Mouse (Mus musculus) midbrain, embryonic 10.5 days (tissue): ENCODE measurements at regions not wholly inside any gene's neighbourhood (a gene's known extent, or its start where the extent isn't known, plus 50 kb on each side); places are given as distances from the start of the nearest gene placed in this dataset.

ENCODE experiments used
- DNase-seq: peaks from one replicate; pipeline ENCODE4 v3.0.0-alpha.2; 2017; ENCODE audit warnings: low spot score
- H3K27ac ChIP-seq: fragments of 300-500 bp; sonication (generic); replicated peaks from 2 replicates; pipeline ENCODE4 v1.5.1; 2016; ENCODE audit warnings: mild to moderate bottlenecking
- H3K27me3 ChIP-seq: fragments of 300-500 bp; sonication (generic); 2 replicates; pipeline ENCODE4 v1.6.1; 2016; ENCODE audit warnings: low read depth, mild to moderate bottlenecking; ENCODE audit not compliant: poor library complexity, severe bottlenecking
- H3K36me3 ChIP-seq: fragments of 300-500 bp; sonication (generic); 2 replicates; pipeline ENCODE4 v1.6.1; 2016; ENCODE audit warnings: mild to moderate bottlenecking, moderate library complexity
- H3K4me1 ChIP-seq: fragments of 300-500 bp; sonication (generic); 2 replicates; pipeline ENCODE4 v1.6.1; 2016
- H3K4me3 ChIP-seq: fragments of 300-500 bp; sonication (generic); 2 replicates; pipeline ENCODE4 v1.5.1; 2016; ENCODE audit warnings: mild to moderate bottlenecking, moderate library complexity
- H3K9me3 ChIP-seq: fragments of 300-500 bp; sonication (generic); replicated peaks from 2 replicates; pipeline ENCODE4 v1.6.1; 2016; ENCODE audit warnings: mild to moderate bottlenecking
- WGBS: fragments of 180-500 bp; shearing (Covaris S2); methylation state at CpG from one replicate; pipeline ENCODE4 v1.1.7; 2016; 5-methylcytosine and 5-hydroxymethylcytosine counted together

DNA sequence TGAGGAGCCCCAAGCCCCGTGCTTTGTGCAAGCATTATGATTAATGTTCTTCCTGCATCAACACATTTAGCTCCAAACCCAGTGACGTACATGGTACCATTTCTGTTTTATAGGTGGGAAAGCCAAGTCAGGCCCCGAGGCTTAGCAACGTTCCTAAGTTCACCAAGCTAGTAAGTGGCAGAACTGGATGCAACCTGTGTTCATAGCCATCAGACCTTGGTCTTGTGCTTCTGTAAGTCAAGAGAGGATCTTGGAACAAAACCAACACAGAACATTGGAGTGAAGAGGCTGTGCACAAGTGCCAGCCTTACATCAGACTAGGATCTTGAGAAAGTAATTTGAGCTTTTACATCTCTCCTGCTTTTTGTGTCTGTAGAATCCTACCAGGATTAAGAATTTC is 71.3 kb downstream of the Cdc7 start:
- Histone ChIP-seq H3K27ac (no peak overlapping the region), H3K36me3 (no peaks in the 10 kb centered on the region), H3K4me3 (no peak overlapping the region), H3K9me3 (no peaks in the 10 kb centered on the region; the same call in 1 of the 2 replicates), H3K4me1 (no peaks in the 10 kb centered on the region), H3K27me3 (no peaks in the 10 kb centered on the region)
- DNase-seq = no peak
- 90% methylated on average over 4 of the region's 4 CpGs for WGBS

DNA sequence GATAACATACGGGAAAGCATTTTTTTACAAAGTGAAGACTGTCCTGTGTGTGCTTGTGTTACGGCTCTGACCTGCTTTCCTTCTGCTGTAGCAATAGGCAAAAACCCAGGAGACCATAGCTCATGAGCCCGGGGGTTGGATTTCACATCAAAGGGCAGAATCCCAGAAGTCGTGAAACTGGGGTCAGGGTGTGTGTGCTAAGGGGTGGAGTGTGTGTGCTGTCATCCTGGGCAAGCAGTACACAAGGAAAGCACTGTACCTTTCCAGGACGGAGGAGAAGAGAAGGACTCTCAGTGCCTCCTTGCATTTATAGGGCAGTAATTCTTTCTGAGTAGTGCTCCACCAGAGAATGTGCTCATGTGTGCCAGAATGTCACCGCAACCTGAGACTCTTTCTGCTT is 71.7 kb downstream of the Cdc7 start:
- Histone ChIP-seq H3K27me3 (no peaks in the 10 kb centered on the region), H3K4me3 (no peak overlapping the region), H3K9me3 (no peaks in the 10 kb centered on the region; the same call in 1 of the 2 replicates), H3K27ac (no peak overlapping the region), H3K36me3 (no peaks in the 10 kb centered on the region), H3K4me1 (no peaks in the 10 kb centered on the region)
- 71% methylated on average over 6 of the region's 6 CpGs for WGBS
- DNase-seq = no peak

DNA sequence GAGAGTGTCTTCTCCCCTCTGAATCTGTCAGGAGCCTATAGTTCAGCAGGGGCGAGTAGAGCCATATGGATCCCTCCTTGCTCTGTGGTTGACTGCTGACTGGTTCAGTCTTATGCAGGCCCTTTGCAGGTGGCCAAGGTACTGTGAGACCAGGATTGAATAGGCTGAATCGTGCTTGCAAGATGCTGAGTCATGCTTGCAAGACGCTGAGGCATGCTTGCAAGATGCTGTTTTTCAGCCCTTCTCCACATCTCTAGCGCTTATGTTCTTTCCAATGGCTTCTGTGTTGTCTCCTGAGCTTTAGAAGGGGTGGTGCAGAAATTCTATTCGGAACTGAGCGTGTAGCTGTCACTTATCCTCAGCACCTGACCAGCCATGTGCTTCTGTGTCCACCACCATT is 72.4 kb downstream of the Cdc7 start:
- DNase-seq = no peak
- no peak overlapping the region for H3K27ac ChIP-seq
- no peaks in the 10 kb centered on the region for H3K4me1 ChIP-seq
- WGBS = 81% methylated on average over 6 of the region's 6 CpGs
- no peaks in the 10 kb centered on the region for H3K27me3 ChIP-seq
- H3K36me3 ChIP-seq = no peaks in the 10 kb centered on the region
- no peaks in the 10 kb centered on the region; the same call in 1 of the 2 replicates for H3K9me3 ChIP-seq
- no peak overlapping the region for H3K4me3 ChIP-seq

DNA sequence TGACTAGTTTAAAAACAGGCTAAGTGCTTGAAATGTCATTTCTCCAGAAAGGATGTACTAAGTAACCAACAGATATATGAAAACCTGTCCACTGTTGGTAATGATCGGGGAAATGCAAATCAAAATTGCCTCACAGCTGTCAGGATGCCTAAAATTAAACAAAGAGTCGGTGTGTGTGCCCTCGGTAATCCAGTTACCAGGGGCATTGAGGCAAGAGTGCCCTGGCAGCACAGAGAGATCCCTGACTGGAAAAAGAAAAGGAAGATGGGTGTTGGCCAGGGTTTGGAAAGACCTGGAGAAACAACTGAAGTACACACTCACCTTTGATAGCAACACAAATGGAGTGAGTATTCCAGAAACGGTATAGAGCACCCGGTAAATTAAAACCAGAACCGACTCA is 73.0 kb downstream of the Cdc7 start:
- Histone ChIP-seq H3K36me3 (no peaks in the 10 kb centered on the region), H3K4me1 (no peaks in the 10 kb centered on the region), H3K27ac (no peak overlapping the region), H3K9me3 (no peaks in the 10 kb centered on the region; the same call in 1 of the 2 replicates), H3K27me3 (no peaks in the 10 kb centered on the region), H3K4me3 (no peak overlapping the region)
- DNase-seq = no peak
- 93% methylated on average over 6 of the region's 6 CpGs for WGBS

DNA sequence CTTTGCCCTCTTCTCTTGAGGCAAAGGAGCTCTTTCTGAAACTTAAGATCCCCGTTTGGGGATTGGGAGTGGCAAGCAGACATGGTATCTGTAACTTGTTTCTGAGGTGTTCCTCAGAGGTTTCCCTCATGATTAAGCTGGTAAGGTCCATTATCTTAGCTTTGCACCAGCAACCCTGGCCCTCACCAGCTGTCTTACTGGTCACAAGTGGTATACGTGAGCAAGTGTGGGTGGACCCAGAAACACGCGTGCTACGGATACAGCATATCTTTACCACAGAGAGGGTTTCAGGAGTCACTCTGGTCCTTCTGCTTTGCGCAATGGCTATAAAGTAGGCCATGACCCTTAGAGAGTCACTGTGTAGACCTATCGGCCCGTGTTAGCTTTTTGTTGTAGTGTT is 75.2 kb downstream of the Cdc7 start:
- no peaks in the 10 kb centered on the region for H3K36me3 ChIP-seq
- 96% methylated on average over 8 of the region's 8 CpGs for WGBS
- H3K4me3 ChIP-seq = no peak overlapping the region
- H3K9me3 ChIP-seq = no peaks in the 10 kb centered on the region; the same call in 1 of the 2 replicates
- H3K4me1 ChIP-seq = no peaks in the 10 kb centered on the region
- no peak for DNase-seq
- H3K27ac ChIP-seq = no peak overlapping the region
- H3K27me3 ChIP-seq = no peaks in the 10 kb centered on the region

DNA sequence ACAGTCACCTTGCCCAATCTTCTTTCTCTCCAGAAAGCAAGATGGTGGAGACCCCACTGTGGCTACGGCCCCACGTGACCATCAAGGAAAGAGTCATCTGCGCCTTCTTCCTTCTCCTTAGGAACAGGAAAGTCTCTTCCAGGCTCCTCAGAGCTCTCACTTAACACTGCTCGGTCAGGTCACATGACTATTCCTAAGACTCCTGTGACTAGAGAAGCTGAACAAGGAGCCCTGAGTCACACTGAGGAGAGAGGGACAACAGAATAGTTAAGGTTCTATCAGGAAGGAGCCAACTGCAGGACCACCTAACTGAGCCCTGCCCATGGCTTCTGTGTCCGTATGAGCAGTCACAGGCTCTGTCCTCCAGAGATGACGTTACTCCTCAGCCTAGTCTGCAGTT is 75.8 kb downstream of the Cdc7 start:
- no peaks in the 10 kb centered on the region; the same call in 1 of the 2 replicates for H3K9me3 ChIP-seq
- H3K4me3 ChIP-seq = no peak overlapping the region
- no peaks in the 10 kb centered on the region for H3K27me3 ChIP-seq
- no peak overlapping the region for H3K27ac ChIP-seq
- H3K4me1 ChIP-seq = no peaks in the 10 kb centered on the region
- no peaks in the 10 kb centered on the region for H3K36me3 ChIP-seq
- WGBS = 91% methylated on average over 6 of the region's 6 CpGs
- no peak for DNase-seq

DNA sequence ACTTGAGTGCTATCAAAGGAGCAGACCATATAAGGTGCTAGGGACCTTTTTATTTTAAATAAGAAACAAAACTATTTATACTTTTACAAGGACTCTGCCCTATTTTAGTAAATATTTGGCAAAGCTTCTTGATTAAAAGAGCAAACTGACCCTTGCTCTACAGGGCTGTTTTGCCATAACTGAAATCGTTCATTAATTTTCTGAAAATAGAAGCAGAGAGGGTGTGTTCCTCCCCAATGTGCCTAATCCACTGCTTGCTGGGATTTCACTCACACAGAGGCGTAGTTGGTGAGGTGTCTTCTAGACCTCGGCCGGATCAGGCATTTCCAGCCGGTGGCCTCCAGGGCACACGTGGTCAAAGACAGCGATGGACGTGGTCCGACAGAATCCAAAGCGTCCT is 76.4 kb downstream of the Cdc7 start:
- no peak overlapping the region for H3K27ac ChIP-seq
- no peak for DNase-seq
- H3K36me3 ChIP-seq = no peaks in the 10 kb centered on the region
- no peaks in the 10 kb centered on the region; the same call in 1 of the 2 replicates for H3K9me3 ChIP-seq
- no peak overlapping the region for H3K4me3 ChIP-seq
- no peaks in the 10 kb centered on the region for H3K4me1 ChIP-seq
- 89% methylated on average over 10 of the region's 10 CpGs for WGBS
- H3K27me3 ChIP-seq = no peaks in the 10 kb centered on the region

DNA sequence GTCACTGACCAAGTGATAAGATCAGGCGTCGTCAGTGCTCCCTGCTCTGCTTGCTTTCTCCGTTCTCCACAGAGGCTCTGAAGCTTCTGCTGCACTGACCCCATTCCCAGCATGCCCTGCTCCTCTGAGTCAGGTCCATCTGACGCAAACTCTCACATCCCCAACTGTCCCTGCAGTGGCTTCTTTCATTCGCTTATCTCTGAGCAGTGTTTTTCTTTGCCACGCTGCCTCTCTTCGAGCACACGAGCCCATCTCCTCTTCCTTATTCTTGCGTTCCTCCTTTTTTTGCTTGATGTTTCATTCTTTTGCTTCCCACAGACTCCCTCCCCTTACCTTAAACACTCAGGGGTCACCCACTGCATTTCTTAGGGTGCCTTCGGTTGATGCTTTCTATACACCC is 81.0 kb downstream of the Cdc7 start:
- H3K9me3 ChIP-seq = no peaks in the 10 kb centered on the region

DNA sequence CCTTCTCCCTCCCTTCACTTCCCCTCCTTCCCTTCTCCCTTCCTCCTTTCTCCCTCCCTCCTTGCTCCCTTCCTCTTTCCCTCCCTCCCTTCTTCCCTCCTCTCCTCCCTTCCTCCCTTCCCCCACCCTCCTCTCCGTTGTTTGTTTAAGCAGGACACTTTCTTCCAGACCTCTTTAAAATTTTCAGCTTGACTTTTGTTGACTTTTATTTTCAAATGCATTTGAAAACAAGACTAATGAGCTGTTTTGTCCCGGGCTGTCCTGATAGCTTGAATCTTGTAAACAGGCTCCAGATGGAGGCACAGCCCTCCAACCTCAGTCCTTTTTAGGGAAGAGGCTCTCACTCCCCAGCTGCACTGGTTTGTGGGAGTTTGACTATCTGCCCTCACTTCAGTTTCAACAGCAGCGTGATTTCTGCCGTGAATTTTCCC is 82.4 kb downstream of the Cdc7 start:
- Histone ChIP-seq H3K9me3 (no peaks in the 10 kb centered on the region), H3K36me3 (no peaks in the 10 kb centered on the region), H3K4me3 (no peak overlapping the region), H3K4me1 (no peaks in the 10 kb centered on the region), H3K27ac (no peak overlapping the region), H3K27me3 (no peaks in the 10 kb centered on the region)
- DNase-seq = no peak
- WGBS = 45% methylated on average over 4 of the region's 4 CpGs

More for the DNA sequence above, 81.0 kb downstream of the Cdc7 start:
- H3K27ac ChIP-seq = no peak overlapping the region
- H3K36me3 ChIP-seq = no peaks in the 10 kb centered on the region
- DNase-seq = no peak
- H3K4me3 ChIP-seq = no peak overlapping the region
- 84% methylated on average over 10 of the region's 10 CpGs for WGBS
- H3K27me3 ChIP-seq = no peaks in the 10 kb centered on the region
- no peaks in the 10 kb centered on the region for H3K4me1 ChIP-seq

DNA sequence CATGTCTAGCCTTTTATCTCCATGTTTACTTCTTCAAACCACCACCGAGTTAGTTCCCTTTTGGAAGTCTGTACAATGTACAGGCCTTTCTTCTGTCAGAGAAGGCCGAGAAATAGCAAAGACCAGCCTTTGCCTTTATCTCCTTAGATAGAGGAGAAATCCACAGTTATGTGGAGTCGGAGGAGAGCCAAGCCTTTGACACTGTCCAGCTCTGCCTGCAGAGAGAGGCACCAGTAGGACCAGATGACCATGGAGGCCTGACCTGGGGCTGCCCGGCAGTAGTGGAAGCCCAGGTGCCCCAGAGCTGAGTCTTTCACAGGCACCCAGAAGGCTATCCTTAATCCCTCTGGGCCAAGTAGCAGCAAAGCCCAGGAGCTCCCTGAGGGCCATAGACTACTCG is 84.5 kb downstream of the Cdc7 start:
- WGBS = 86% methylated on average over 5 of the region's 5 CpGs
- no peaks in the 10 kb centered on the region for H3K9me3 ChIP-seq
- no peak for DNase-seq
- H3K4me1 ChIP-seq = no peaks in the 10 kb centered on the region
- no peak overlapping the region for H3K4me3 ChIP-seq
- H3K36me3 ChIP-seq = no peaks in the 10 kb centered on the region
- H3K27ac ChIP-seq = no peak overlapping the region; the same call in 1 of the 2 replicates
- no peaks in the 10 kb centered on the region for H3K27me3 ChIP-seq

DNA sequence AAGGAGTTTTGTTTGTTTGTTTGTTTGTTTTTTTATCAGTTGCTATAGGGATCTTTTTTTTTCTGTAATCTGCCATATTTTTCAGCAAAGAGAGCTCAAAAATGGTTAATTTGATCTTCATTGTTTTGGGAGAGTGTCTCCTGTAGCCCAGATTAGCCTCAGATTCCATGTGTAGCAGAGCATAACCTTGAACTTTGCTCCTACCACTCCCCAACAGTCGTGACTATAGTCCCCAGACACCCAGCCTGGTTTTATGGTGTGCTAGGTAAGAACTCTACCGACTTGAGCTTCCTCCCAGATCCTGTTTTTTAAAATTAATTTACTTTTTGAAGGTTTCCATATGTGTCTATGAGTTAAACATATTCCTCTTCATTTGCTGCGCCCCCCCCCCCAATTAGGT is 86.0 kb downstream of the Cdc7 start:
- no peaks in the 10 kb centered on the region for H3K27me3 ChIP-seq
- no peaks in the 10 kb centered on the region for H3K9me3 ChIP-seq
- peaks cover 2% of the 10 kb centered on the region for H3K4me1 ChIP-seq
- no peak overlapping the region for H3K4me3 ChIP-seq
- DNase-seq = no peak
- no peak overlapping the region for H3K27ac ChIP-seq
- no peaks in the 10 kb centered on the region for H3K36me3 ChIP-seq
- 76% methylated on average over 3 of the region's 3 CpGs for WGBS

DNA sequence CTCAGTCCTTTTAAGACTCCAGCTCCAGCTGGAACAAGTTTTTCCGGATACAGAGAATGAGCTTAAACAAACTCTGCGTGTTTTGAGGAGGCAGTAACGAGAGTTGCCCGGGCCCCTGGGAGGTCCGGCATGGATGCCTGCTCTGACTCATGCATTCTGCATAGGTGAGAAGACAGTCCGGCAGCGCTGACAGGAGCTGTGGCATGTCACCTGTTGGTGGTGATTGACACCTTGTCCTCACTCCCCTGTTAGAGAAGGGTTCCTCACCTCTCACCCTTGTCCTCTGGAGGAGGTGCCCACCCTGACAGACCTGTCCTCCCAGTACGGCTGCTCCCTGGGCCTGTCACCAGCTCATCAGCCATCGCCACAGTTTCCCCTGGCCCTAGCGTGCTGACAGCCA is 87.7 kb downstream of the Cdc7 start:
- peaks cover 9% of the 10 kb centered on the region for H3K4me1 ChIP-seq
- WGBS = 82% methylated on average over 10 of the region's 10 CpGs
- H3K27ac ChIP-seq = no peak overlapping the region
- no peaks in the 10 kb centered on the region for H3K27me3 ChIP-seq
- no peaks in the 10 kb centered on the region for H3K9me3 ChIP-seq
- H3K36me3 ChIP-seq = no peaks in the 10 kb centered on the region
- H3K4me3 ChIP-seq = no peak overlapping the region
- no peak for DNase-seq

DNA sequence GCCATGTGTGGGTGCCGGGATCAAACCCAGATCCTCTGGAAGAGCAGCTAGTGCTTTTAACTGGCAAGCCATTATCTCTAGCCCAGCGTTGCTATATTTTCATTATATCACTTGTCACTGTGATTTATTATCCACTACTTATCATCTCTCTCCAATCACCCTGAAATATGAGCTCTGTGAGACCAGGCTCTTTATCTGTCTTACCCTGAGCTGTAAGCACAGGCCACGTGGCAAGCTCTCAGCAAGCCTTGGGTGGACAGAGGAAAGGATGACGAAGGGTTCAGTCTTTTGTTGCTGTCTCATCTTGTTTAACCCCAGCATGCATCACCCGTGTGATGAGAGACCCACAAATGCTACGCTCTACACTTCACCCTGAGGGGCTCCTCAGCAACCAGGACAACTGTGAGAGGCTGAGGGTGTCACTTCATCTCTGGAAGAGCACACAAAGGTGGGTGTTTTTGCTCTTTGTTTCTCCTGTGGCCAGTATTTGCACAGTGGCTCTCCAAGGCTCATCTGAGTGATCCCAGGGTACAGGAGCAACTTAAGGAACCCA is 90.9 kb downstream of the Cdc7 start:
- DNase-seq = no peak
- H3K27me3 ChIP-seq = no peaks in the 10 kb centered on the region
- peaks cover 9% of the 10 kb centered on the region for H3K4me1 ChIP-seq
- 79% methylated on average over 6 of the region's 6 CpGs for WGBS
- no peaks in the 10 kb centered on the region for H3K9me3 ChIP-seq
- no peak overlapping the region for H3K27ac ChIP-seq
- H3K36me3 ChIP-seq = no peaks in the 10 kb centered on the region
- H3K4me3 ChIP-seq = no peak overlapping the region

DNA sequence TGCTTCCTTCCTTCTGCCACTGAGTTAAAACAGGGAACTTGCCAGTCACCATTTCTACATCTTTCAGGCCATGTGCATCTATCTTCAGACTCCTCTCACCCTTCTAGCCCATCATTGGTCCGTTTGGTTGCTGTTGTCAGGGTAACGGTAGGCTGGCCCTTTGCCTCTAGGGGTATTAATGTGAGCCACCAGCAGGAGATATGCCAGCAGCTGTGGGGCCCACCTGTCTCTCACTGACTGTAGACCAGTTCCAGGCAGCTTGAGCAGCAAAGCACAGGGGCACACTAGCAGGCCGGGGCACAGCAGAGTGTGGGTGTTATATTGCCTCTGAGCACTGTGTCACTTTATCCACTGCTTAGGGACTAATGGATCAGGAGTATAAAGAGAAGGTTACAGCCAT is 91.3 kb downstream of the Cdc7 start:
- DNase-seq = peak; percentile 39
- no peak overlapping the region for H3K27ac ChIP-seq
- H3K9me3 ChIP-seq = no peaks in the 10 kb centered on the region
- WGBS = 63% methylated on average over 3 of the region's 3 CpGs
- no peaks in the 10 kb centered on the region for H3K27me3 ChIP-seq
- H3K4me3 ChIP-seq = no peak overlapping the region
- H3K4me1 ChIP-seq = peaks cover 9% of the 10 kb centered on the region
- no peaks in the 10 kb centered on the region for H3K36me3 ChIP-seq
